8 mouse cellular contexts compared by ENCODE assay signal in the genomic region with DNA sequence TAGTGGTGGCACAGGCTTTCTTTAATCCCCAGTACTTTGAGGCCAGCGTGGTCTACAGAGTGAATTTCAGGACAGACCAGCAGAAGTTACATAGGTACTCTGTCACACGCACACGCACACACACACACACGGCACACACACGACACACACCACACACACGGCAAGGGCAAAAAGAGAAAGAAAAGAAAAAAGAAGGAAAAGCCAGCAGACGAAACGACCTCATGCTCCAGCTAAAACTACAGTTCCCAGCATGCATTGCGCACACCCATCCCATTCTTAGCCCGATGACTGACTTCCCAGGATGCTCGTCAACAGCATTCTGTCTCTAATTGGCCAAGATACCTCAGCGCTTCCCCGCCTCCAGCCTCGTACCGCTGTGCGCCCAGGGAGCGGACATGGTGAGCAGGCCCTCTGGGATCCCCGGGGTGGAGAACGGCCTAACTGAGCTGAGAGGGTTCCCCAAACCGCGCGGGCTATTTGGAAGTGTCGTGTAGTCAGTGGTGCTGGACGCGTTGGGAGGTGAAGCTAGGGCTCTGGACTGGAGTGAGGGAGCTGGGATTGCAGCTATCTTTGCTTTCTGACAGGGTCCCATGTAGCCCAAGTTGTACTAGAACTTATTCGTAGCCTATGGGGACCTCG. TPM values are rescaled to one million over a fixed set of nuclear protein-coding genes. Genes with fewer than 3 reads are reported as not detected.
A peak's percentile ranks its signal among the peaks of the same experiment; 100 is the strongest.
DNase-seq lines count a peak whose midpoint lies in the region; ATAC-seq and TF ChIP-seq lines count a peak whose summit lies in the region.

Gene Tmem161a (plus strand): TSS at position 314 of the 639 bp plus-strand sequence.

- H3K9ac ChIP-seq in hindbrain, embryonic 13.5 days, result peak within 1 kb of the TSS; percentile 78

- H3K36me3 ChIP-seq in hindbrain, embryonic 13.5 days, result peaks cover 6% of the 10 kb centered on the region

- peak; percentile 95 for ATAC-seq in Patski
- peak; percentile 95 for ATAC-seq in hindbrain, embryonic 13.5 days (ENCODE audit: low FRiP score)

- peak within 1 kb of the TSS; percentile 56 for H3K4me2 ChIP-seq in hindbrain, embryonic 13.5 days

- POLR2A ChIA-PET in Patski (lab: Charles Lee), result interaction anchor here (0.5 to 1.8 kb wide), 3 partner anchors 9 to 274 kb away, joined by 3 to 5 read pairs (median 4); no protein-coding TSS in a partner anchor

- H3K9me3 ChIP-seq in hindbrain, embryonic 13.5 days, result no peaks in the 10 kb centered on the region

- H3K4me3 ChIP-seq in hindbrain, embryonic 13.5 days, result peak within 1 kb of the TSS; percentile 66

- peak within 1 kb of the TSS; percentile 69 for H3K27ac ChIP-seq in hindbrain, embryonic 13.5 days

- 2% methylated on average over 27 of the region's 27 CpGs for WGBS in hindbrain, embryonic 13.5 days

- CTCF ChIA-PET in Patski (lab: Charles Lee), result interaction anchor here (1.3 to 1.4 kb wide), 3 partner anchors 14 to 28 kb away, joined by 3 to 4 read pairs (median 3); no protein-coding TSS in a partner anchor

- peak; percentile 71 for DNase-seq in Patski (ENCODE audit: low read depth, low spot score)
- peak; percentile 92 for DNase-seq in cerebellum, postnatal 14 days
- DNase-seq in frontal cortex, postnatal 14 days (ENCODE audit: low spot score in 2 of 2), result peak; percentile 87 to 90
- peak; percentile 79 for DNase-seq in layer of hippocampus, postnatal 25 days (ENCODE audit: extremely low spot score in 1 of 2, low spot score in 1 of 2)
- DNase-seq in lung, postnatal 25 days (ENCODE audit: low spot score), result peak; percentile 95
- peak; percentile 95 for DNase-seq in retina, embryonic 14.5 days (ENCODE audit: low spot score)
- DNase-seq in thymus, postnatal 4 days, result peak; percentile 88

- no peaks in the 10 kb centered on the region for H3K27me3 ChIP-seq in Patski
- peaks cover 13% of the 10 kb centered on the region; the same call in 1 of the 2 replicates for H3K27me3 ChIP-seq in hindbrain, embryonic 13.5 days

- in situ Hi-C loops in Patski (cut with MboI; ENCODE audit: low pct_unique_long_range_greater_than_20kb), result loop anchor here (25.0 kb wide), 1 partner anchor 260 kb away; the partner anchor contains the start of genes Ndufa13, Tssk6 and Yjefn3

- no peak for TF ChIP-seq CTCF in Patski (IDR thresholded peaks at IDR 0.05)

- peaks cover 28% of the 10 kb centered on the region for H3K4me1 ChIP-seq in hindbrain, embryonic 13.5 days (replicated peaks)

RNA-seq across cellular contexts. Expression of gene Tmem161a, which starts in this region (rescaled TPM):
- 64.9 TPM for polyA plus RNA-seq in Patski (2021)
- polyA plus RNA-seq in hindbrain, embryonic 13.5 days (2015; fragmentation: Nextera tagmentation; extraction: Ambion mirVana), result 44.3 and 52.3 TPM in 2 replicates
- total RNA-seq in layer of hippocampus, postnatal 25 days (2021), result 10 to 100 TPM; 48.7 to 59.9 TPM

Comparison
In these comparisons a context has a peak if more than half of its experiments do, and no peak if none do; other contexts are left out.
1. Peak in every context shown above with its lines: DNase-seq, ATAC-seq, H3K4me3 ChIP-seq and H3K27ac ChIP-seq.